Mouse (Mus musculus): Measurements from ENCODE around the gene Enho.

DNA sequence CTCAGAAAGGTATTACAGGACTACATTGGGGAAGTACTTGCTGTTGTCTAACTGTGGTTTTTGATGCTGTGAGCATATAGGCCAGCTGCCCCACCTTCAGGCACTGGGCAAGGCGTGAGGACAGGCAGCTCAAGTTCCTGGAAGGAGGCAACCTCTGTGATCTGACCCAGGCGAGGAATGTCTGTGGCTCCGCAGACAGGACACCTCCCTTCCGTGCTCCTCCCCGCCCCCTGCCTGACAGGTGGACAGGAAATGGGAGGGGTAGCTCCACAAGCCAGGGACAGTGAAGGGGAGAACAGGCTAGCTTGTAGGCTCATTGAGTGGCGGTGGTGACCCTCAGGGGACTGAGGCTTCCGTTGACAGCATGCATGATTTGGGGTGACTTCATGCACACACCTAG is 24.4 kb upstream of the Enho start:
- no peak for TF ChIP-seq CTCF (IDR thresholded peaks at IDR 0.05)
- TF ChIP-seq EP300 (IDR thresholded peaks at IDR 0.05), result no peak

Data from lung, postnatal 0 days (tissue).